Mouse (Mus musculus): ENCODE results near the gene Foxn3.
"Not testable (repeated sequence)": the region's sequence is repeated elsewhere in the genome, so short reads cannot be mapped to it uniquely, and the experiment has no call there.

The Foxn3 gene

GRCm38 (mm10) chr12:99207014-99207612, 356.3 kb downstream of the Foxn3 start:
- DNase-seq, result no peak

- no peak for DNase-seq
Measured at GRCm38 (mm10) chr12:99205734-99206133, 357.6 kb downstream of the Foxn3 start.

- DNase-seq, result peak; percentile 82
Measured at GRCm38 (mm10) chr12:99199124-99199483, 364.3 kb downstream of the Foxn3 start.

DNA sequence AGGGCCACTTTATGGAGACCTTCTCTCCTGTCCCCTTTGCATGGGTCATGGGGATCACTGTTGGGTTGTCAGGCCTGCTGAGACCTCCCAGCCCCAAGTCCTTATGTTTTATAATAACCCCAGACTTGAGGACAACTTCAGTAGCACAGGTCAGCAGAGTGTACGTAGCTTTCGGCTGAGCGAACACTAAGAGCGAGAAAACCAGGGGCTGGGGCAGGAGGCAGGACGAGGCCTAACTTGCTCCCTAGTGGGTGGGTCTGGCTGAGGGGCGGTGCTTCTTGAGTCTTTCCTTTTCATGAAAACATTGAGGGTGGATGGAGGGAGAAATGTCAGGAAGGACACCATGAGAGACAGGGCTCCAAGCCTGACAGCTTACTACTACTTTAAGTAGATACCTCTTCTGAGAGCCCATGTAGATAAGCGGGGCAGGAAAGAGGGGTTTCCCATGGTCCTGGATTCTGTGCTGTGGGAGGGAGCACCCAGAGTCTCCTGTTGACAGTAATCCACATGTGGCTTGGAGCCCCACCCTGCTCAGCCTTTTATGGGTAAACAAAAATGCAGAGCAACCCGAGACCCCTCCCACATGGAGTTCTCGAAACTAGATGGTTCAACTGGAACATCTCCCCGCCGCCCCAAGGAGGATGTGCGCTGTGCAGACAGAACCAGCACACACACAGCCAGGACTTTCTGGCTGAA, 364.8 kb downstream of the Foxn3 start:
- no peak for DNase-seq

GRCm38 (mm10) chr12:99197031-99197430, 366.4 kb downstream of the Foxn3 start:
- DNase-seq, result no peak

- no peak for DNase-seq
Measured at GRCm38 (mm10) chr12:99195655-99196054, 367.7 kb downstream of the Foxn3 start.

DNA sequence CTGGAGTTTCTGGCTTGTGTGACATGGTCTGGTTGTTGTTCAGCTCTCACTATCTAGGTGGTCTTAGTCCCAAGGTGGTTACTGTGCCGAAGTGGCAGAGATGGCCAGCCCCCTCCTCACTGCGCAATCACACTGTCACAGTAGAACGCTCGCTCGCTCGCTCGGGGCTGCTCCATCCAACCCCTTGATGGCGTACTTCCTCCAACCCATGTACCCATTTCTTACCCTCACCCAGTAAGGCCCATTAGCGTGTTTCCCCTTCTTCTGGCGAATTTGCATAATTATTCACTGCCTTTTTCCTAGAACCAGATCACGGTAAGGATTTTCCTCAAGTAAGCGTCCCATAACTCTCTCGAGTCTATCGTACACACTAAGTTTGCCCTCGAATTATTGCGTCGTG, 369.3 kb downstream of the Foxn3 start:
- DNase-seq, result not testable (repeated sequence)

DNA sequence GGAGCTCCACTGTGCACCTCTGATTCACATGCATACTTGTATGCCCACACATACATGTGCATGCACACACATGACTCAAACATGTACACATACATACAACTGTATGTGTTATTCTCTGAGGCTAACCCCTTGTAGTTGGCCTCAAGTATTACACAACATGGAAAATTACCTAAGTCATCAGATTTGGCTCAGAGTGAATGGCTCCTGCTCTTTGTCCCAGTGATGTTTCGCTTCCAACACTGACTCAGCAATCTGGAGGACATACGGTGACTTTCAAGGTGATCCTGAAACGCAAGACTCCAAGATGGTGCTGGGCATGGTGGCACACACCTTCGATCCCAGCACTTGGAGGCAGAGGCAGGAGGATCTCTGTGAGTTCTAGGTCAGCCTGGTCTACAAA, 375.7 kb downstream of the Foxn3 start:
- DNase-seq, result peak; percentile 31

- no peak for DNase-seq
Measured at GRCm38 (mm10) chr12:99186239-99186638, 377.1 kb downstream of the Foxn3 start.

DNA sequence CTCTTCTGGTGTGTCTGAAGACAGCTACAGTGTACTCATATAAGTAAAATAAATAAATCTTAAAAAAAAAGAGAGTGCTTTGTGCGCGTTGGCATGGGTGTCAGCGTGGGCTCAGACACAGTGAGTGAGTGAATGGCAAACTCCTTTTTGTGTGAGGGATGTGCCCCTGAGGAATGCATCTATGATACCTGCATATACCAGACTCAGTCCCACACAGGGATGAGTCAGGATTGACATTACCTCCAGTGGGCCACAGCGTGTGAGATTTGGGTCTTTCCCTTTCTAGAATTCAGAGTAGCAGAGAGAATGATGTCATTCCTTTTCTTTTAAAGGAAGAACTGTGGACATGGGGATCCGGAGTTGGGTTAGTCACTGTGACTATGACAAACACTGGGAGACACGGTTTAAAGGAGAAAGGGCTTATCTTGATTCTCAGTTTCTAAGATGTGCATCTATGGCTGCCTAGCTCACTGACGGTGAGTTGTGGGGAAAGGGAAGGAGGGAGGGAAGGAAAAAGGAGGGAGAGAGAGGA, 380.1 kb downstream of the Foxn3 start:
- DNase-seq, result no peak

DNA sequence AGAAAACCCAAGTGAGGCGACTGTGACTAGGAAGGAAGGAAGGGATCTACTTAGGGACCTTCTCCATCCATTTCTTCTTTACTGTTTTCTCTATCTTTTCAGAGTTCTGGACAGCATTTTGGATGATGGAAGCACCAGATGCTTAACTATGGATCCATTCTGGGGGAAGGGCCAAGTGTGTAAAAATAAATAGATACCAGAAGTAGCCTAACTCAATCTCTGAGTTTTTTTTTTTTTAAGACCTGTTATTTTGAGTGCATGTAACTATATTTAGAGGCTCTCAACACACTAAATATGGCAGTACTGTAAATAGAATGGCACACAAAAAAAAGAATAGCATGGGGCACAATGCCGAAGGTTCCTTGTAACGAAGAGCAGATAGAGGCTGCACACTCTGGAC, 381.0 kb downstream of the Foxn3 start:
- no peak for DNase-seq

- DNase-seq, result no peak
Measured at GRCm38 (mm10) chr12:99180234-99180824, 383.1 kb downstream of the Foxn3 start.

GRCm38 (mm10) chr12:99174979-99175621, 388.3 kb downstream of the Foxn3 start:
- no peak for DNase-seq

GRCm38 (mm10) chr12:99172170-99172569, 391.2 kb downstream of the Foxn3 start:
- no peak for DNase-seq

DNA sequence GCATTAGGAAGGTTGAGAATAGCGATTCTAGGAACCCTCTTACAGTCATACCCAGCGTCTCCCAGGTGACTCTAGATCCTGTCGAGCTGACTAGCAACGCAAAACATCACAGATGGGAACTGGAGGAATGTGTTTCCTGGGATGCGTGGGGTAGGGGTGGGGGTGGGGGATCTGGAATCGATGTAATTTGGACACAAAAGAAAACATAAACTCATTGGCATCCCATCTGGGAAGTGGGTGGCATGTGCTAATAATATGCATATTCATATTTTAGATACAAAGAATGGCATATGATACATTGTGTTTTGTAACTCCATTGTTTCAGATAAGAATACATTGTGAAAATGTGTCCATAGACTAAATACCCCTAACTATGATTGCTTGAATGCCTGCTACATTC, 393.5 kb downstream of the Foxn3 start:
- DNase-seq, result no peak

DNA sequence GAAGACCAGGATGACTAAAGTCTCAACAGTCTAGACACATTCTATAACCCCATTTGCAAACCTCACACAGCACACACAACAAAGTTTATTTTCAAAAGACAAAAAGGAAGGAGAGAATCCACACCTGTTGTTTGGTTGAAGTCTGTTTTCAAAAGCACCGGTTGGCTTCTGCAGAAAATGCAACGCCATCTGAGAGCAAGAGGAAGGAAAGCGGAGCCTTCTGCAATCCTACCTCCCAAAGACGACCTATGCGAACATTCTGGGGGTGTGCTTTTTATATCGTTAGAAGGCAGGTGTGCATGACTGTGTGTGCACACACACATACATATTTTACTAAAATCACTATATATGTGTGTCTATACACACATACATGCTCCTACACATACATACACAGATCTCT, 397.3 kb downstream of the Foxn3 start:
- no peak for DNase-seq

GRCm38 (mm10) chr12:99163342-99163682, 400.1 kb downstream of the Foxn3 start:
- DNase-seq, result no peak

DNA sequence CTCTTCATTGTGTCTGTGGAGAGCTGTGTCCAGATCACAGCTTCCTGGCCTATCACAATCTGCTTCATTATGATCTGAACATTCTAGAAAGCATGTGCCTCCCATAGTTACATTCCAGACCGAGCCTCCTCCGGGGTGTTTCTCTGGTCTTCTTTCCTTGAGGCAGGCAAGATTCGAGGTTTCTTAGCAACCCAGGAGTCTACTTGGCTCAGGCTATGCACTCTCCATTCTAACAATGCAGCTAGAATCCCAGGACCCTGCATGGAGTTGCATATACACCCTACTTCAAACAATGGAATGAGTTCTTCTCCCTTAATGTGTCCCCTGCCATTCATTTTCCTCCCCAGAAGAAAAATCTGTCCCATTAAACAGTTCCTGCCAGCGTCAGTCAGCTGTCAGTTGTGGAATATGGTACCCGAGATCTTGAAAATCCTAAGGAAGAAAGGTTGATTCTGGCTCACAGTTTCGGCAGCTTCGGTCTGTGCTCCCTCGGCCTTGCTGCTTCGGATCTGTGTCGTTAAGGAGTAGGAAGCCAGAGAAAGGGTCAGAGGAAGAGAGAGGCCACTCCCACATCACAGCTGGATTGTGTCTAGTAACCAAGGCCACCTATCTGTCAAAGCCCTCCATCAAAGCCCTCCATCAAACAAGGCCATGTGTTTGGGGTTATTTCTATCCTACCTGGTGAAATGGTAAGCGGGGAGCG, 400.6 kb downstream of the Foxn3 start:
- DNase-seq, result no peak

DNA sequence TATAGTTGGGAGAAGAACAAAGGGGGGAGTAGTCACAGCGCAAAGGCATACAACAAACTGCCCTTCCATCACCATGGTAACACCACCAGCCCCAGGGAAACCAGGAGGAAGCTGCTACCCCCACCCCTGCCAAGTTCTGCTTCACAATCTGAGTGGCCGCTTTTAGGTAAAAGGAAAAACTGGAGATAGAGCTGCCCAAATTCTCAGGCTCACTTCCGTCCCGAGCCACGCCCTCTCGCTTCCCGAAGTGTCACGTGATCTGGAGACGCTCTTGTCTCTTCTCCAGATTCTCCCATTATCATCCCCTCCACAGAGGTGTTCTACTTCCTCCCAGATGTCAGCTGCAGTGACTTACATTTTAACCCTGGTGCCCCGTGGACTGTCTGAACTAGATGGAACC, 401.2 kb downstream of the Foxn3 start:
- peak; percentile 3 for DNase-seq

- DNase-seq, result no peak
Measured at GRCm38 (mm10) chr12:99160061-99160460, 403.3 kb downstream of the Foxn3 start.

DNA sequence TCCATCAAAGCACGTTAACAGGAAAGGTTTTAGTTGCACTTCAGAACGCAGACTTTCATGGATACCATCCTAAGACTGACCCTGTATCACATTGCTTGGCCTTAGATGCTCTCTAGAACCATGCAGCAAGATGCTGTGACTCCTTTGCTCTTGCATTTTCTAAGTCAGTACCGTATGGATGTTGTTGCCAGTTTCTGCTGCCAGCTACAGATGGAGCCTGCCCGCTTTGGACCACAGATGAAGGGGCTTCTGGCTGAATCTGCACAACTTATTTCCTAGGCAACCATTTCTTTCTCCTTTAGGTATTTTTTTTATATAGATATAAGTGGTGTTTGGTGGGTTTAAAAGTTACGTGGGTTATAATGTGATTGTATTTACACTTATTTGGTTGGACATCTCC, 407.5 kb downstream of the Foxn3 start:
- DNase-seq, result no peak

GRCm38 (mm10) chr12:99154230-99154629, 409.2 kb downstream of the Foxn3 start:
- no peak for DNase-seq

GRCm38 (mm10) chr12:99153664-99154063, 409.7 kb downstream of the Foxn3 start:
- no peak for DNase-seq
